Mouse (Mus musculus) heart, postnatal 10 days (tissue): Measurements from ENCODE around the gene Gk5. TPM values are rescaled to one million over a fixed set of nuclear protein-coding genes. Genes with fewer than 3 reads are reported as not detected.
"Not testable (repeated sequence)": the region's sequence is repeated elsewhere in the genome, so short reads cannot be mapped to it uniquely, and the experiment has no call there.

Experiments used
- DNase-seq, 2 experiments: peaks; one replicate each; pipeline ENCODE4 v3.0.0; 2021
- intact Hi-C: fragments of 180-260 bp; cut with DNase I; formaldehyde crosslinking; loops from one replicate; pipeline ENCODE4 v1.15.1; 2025
- total RNA-seq, 2 experiments: library from RNA; stranded (reverse); gene quantifications; 2 replicates each; pipeline ENCODE4 v1.2.3; 2021

The Gk5 gene
- 1 to 10 TPM; 5.8 to 6.3 TPM for total RNA-seq

DNA sequence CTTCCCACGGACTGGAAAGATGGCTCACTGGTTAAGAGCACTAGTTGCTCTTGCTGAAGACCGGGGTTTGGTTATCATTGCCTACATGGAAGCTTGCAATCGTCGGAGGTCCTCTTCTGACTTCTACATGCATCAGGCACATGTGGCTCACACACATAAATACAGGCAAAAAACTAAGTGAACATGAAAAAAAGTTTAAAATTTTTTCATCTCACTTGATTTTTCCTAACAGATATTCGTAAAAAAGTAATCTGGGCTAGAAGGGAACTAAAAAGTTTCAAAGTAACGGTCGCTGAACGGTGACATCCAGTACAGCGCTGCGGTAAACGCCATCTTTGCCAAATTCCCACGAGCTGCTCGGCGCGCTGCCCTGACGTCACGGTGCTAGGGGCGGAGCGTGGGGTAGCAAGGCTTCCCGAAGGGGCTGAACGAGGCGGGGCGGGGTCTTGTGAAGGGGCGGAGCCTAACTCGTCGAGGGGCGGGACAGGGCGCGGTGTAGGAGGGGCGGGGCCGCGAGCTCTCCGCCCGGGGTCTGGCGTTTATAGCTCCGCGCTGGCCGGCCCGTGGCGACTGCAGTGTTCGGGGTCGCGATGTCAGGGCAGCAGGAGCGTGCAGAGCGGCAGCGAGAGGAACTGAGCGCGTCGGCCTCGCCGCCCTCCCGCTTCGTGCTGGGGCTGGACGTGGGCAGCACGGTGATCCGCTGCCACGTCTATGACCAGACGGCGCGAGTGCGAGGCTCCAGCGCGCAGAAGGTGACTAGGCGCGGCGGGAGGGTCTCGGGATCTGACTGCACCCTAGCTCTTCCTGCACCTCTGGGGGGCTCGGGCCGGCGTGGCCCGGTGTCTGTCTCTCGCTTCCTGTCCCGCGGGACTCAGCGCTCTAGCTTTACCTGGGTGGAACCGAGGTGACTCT lies at the start of gene Gk5:
Gene Gk5, plus strand, starts transcription at position 502 of the 912 bp plus-strand sequence.
- peak; percentile 98 to 100 for DNase-seq
- intact Hi-C loops, result loop anchor here (2.0 to 5.0 kb wide), 2 partner anchors 78 to 164 kb away; partner anchors contain the start of genes Tfdp2 and Xrn1

DNA sequence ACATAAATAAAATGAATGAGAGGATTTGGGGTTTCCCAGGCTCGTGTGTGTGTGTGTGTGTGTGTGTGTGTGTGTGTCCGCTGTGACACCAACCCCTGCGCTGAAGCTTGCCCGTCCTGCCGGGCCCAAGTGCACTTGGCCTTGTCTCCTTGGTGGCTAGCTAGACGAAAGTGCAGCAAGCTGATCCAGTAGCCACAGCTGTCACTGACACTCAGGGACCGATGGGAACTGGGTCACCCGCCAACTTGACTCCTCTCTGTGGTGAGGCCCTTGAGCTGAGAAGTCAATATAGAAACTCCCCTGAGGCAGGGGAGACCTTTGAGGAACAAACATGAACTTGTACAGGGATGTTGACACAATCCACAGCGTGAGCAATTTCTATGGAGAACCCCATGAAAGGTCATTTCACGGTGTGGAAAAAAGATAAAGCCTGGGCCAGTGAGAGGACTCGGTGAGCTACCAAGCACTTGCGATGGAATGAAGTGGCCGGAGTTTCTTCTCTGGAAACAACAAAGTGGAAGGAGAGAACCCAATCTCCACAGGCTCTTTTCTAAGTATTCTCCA lies 40.3 kb upstream of the Gk5 start:
- no peak for DNase-seq
- intact Hi-C loops, result no loop called here

DNA sequence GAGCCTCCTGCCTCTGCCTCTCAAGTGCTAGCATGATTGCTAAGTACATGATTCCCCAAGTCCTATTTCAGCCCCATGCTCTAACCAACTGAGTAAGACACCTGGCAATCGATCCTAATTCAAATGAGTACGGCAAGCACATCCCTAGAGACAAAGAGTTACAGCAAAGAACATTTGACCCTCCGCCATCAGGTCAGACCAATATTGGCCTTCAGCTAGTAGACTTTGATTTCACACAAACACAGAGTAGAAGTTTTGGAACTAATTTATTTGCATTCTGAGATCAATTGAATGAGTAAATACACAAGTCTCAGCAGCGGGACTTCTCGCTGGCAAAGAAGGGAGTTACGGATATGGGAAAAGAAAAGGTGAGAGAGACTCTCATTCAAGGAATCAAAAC lies 33.9 kb upstream of the Gk5 start:
- no peak for DNase-seq
- intact Hi-C loops, result no loop called here

DNA sequence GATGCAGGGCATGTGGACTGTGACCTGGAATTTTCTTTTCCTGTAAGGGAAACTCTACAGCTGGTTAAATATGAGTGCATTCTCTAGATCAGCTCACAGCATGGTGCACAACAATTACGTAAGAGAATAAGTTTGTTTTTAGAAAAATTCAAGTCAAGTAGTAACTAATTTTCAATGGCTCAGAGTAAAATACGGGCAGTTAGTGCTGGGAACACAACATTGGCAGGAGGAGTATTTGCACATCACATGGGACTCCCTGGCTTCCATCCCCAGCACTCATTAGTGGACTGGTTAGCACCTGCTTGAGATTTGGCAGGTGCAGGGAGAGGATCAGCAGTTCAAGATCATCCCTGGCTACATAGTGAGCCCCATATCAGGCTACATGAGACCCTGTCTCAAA lies 31.5 kb upstream of the Gk5 start:
- DNase-seq, result no peak
- intact Hi-C loops, result no loop called here

DNA sequence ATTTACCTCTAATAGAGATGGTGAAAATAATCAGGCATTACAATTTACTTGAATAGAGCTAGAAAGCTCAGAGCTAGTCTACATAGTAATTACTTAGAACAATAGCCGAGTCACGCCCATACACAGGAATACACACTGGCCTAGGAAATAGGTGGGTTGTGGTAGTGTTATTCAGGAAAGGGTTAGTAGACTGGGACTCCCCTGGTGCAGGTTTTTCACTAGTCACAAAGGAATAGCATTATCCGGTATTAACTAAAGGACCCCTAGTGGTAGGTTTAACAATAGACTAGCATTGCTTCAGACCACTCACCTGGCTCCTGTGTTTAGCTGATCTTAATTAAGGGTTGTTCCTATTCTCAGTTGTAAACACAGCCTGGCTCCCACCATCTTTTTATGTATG lies 30.7 kb upstream of the Gk5 start:
- DNase-seq, intact Hi-C loops: not testable (repeated sequence)

DNA sequence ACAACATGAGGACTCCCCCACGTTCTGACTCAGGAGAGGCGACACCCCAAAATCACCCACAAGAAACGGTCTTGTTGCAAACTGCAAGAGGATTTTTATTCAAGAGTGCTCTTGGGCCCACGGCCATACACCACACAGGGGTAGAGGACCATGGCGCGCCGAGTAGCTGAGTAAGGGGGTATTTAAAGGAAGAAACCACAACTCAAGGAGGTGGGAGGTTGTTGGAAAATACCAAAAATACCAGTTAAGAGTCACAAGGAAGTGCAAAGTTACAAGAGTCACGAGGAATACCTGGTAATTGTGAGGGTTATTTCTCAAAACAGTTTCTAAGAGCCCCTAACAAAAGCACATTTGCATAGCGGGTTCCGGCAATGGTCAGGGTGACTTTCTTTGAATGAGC lies 26.5 kb upstream of the Gk5 start:
- intact Hi-C loops, DNase-seq: not testable (repeated sequence)

DNA sequence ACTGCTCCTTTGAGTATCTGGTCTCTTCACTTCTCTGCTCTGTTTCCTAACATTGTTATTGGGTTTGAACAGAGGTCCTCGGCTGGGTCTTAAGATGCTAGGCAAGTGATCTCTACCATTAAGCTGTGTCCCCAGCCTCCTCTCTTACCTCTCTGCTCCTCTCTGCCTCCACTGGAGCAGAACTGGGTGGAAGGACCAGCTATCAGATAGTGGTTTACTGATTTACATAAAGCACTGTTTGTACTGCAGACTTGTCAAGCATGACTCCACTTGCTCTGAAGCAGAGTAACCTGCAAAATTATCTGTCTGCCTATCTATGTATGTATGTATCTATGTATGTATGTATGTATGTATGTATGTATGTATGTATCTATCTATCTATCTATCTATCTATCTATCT lies 25.9 kb upstream of the Gk5 start:
- DNase-seq, result no peak
- intact Hi-C loops, result no loop called here

DNA sequence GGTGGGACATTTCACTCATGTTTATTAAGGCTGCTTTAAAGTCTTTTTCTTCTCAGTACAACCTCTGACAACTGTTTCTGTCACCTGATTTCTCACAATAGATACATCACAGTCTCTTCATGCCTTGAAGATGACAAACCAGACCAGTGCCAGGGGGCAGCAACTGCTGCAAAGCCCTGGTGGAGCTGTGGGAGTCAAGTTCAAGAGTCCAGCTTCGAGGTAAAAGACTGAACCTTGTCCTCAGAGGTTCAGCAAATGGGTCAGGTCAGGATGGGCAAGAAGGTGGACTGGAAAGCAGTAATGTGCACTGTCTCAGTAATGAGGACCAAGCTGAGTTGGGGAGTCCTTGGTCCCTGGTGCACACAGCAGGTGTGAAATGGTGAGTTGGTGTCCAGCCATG lies 24.8 kb upstream of the Gk5 start:
- intact Hi-C loops, result no loop called here
- no peak for DNase-seq

DNA sequence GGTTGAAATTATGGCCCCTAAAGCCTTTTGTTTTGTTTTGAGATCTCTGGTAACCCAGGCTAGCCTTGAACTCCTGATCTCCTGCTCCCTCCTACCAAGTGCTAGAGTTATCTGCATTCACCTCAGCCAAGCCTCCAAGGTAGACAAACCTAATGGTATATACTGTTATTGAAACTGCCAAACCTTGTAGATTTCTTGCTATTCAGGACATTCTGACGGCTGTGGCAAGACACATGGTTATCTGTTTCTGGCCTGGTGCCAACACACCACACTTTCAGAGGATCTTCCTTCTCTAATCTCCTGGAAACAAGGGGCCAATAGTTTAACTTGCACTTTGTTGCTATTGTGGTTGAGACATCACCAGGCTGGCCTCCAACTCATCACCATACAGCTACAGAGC lies 24.0 kb upstream of the Gk5 start:
- intact Hi-C loops, result no loop called here
- no peak for DNase-seq

DNA sequence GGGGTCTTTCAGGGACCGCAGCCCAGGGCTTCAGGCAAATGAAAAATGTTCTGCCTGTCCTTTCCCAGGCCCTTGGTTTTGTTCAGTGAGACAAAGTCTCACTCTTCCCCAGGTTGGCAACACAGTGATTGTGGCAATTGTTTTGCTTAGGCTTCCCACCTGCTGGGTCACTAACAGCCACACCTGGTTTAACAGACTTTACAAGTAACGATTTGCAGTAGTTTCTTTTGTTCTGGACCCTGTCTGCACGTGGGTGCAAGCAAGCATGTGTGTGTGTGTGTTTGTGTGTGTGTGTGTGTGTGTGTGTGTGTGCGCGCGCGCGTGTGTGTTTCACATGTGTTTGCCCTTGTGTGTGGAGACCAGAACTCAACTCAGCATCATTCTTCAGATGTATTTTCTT lies 16.3 kb upstream of the Gk5 start:
- no peak for DNase-seq
- intact Hi-C loops, result no loop called here

DNA sequence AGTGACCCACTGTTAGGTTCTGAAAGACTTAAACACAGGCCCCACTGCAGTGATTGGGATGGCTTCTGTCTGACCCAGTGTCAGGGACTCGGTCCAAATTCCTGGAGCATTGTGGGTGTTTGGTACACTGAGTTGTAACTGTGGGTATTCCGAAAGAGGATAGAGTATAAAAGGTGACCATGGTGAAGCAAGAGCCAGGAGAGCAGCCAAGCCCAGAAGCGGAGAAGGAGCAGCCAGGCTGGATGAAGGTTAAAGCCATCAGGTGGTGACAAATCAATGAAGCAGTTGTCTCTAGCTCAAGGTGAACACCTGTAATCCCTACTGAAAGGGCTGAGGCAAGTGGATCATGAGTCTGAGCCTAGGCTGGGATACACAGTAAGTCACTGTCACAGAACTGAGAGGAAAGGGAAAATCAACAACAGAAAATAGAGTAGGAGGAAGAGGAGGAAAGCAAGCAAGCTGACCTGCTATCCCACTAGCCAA lies 6.2 kb upstream of the Gk5 start:
- no peak for DNase-seq
- intact Hi-C loops, result no loop called here

DNA sequence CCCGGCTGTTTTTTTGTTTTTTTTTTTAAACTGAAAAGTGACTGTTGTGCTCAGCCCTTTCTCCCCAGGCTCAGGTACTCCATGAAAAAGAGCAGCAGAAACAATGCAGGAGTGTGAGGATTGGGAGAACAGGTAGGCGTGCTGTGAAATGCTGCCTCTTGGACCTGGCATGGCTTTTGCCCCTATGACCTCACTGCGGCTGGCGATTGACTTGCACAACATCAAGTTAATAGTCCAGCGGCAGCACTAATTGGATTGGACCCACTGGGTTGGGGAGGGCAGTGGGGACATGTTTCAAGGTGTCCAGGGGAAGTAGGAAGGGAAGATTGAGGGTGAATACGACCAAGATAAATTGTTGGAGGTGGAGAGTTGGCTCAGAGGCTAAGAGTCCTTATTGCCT lies 2.4 kb upstream of the Gk5 start:
- intact Hi-C loops, result loop anchor here (5.0 kb wide), 1 partner anchor 80 kb away; the partner anchor contains the start of gene Tfdp2
- DNase-seq, result no peak

DNA sequence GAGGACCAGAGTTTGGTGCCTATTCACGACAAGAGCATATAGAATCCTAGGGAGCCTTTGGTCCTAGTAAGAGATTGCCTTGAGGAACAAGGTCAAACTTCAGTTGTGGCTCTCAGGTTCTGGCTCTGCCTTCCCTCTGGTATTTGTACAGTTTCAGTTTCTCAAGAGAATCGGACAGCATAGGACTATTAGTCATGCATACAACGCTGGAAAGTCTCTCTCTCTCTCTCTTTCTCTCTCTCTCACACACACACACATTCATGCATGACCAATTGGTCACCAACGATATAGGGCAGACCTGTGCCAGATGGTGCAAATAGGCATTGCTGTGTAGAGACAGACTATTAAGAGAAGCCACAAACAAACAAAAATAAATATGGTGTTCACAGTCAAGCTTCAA lies 946 bp upstream of the Gk5 start:
- DNase-seq, result no peak
- intact Hi-C loops, result loop anchor here (2.0 to 5.0 kb wide), 2 partner anchors 79 to 163 kb away; partner anchors contain the start of genes Tfdp2 and Xrn1

DNA sequence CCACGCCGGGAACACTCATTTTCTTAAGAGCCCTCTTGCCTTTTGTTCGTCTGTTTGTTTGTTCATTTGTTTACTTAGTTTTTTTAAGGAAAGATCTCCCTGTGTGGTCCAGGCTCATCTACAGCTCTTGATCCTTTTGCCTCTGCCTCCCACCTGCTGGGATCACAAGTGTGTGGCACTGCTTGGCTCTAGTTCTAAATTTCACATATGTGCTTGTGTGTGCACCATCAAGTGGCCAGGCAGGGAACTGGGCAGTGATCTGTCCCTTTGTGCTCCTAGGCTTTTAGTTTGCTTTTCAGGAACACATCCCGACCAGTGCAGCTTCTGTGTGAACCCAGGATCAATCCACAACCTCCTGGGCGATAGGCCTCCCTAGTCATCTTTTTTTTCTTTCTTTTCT lies 8.8 kb downstream of the Gk5 start:
- intact Hi-C loops, result no loop called here

DNA sequence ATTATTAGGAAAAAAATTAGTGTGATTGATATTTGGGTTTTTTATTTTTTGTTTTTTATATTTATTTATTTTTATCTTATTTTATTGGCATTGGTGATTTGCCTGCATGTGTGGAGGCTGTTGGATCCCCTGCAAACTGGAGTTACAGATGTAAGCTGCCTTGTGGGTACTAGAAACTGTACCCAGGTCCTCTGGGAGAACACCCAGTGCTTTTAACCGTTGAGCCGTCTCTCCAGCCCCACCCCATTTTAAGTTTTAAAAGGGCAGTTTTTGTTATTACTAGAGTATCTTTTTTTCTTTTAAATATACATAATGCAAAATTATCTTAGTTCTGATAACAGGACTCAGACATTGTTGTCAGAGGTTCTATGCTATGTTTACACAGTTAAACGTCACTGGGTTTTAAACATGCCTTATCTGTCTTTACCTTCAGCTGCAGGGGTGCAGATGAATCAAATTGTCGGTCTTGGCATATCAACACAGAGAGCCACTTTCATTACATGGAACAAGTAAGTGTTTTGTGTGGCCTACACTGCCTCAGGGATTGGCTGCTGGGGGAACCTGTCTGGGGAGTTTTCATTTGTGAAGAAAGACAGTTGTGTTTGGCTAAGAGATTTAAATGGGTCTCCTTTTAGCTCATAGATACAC lies 13.9 kb downstream of the Gk5 start:
- no peak for DNase-seq
- intact Hi-C loops, result no loop called here

More for the DNA sequence above, 8.8 kb downstream of the Gk5 start:
- DNase-seq, result no peak

DNA sequence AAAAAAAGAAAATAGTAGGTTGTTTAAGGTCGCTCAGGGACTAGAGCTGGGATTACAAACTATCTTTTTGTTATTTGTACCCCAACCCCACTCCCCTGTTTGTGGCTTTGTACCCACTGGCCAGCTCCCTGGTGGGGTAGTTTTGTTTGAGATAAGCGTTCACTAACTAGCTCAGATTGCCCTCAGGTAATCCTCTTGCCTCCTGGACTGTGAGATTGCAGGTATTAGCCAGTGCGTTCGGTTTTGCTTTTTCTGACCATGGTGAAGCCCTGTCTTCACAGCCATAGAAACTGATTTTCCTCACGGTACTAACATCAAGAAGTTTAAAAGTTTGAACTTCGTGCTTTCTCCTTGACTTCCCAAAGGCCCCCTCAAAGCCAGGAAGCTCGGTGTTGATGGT lies 15.3 kb downstream of the Gk5 start:
- no peak for DNase-seq
- intact Hi-C loops, result no loop called here

DNA sequence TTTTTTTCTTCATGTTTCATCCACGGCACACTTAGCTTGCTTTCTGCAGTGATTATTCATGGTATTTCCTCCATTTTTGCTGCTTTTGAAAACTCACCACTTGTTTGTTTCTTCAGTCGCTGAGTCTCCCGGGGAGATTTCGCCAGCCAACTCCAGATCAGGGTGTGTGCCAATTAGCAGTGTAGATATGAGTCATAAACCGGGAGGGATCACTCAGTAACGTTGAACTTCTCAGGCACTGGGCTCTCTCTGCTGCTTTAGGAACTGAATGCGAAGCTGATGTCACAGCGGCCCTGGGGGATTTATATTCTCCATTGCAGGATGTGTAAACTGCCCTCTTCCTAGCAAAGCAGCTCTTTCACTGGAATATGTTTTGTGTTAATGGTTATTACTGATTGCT lies 15.8 kb downstream of the Gk5 start:
- peak; percentile 81 to 82 for DNase-seq
- intact Hi-C loops, result no loop called here

DNA sequence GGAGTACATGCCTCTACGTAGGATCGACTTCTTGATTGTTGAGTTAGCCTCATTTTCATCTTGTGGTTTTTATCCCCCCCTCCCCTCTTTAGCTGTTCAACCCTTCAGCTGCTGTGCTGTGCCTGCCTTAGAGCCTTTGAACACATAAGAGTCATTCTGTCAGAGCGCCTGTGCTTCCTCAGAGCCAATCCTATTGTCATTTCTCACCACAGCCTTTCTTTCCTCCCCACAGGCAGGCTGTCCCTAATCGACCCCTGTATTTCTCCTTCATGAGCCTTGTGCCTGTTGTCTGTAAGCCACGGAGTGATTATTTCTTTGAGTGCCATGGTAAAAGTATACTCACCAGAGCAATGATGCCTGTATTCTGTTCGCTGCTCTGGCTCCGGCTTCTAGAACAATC lies 16.3 kb downstream of the Gk5 start:
- intact Hi-C loops, result no loop called here
- peak in 1 of 2 experiments; percentile 40 for DNase-seq

DNA sequence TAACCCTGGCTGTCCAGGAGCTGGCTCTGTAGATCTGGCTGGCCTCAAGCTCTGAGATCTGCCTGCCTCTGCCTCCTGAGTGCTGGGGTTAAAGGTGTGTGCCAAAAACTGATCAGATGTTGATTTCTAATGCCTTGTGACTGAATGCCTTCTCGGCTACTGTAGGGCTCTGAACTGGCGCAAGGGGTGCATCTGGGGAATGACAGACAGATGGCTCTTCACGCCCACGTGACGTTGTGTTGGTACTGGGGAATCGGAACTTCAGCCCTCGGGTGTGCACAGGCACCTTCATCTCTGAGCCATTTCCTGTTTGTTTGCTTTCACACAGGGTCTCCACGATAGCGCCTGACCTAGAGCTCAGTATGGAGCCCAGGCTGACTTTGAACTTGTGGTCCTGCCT lies 19.8 kb downstream of the Gk5 start:
- DNase-seq, result no peak
- intact Hi-C loops, result no loop called here

DNA sequence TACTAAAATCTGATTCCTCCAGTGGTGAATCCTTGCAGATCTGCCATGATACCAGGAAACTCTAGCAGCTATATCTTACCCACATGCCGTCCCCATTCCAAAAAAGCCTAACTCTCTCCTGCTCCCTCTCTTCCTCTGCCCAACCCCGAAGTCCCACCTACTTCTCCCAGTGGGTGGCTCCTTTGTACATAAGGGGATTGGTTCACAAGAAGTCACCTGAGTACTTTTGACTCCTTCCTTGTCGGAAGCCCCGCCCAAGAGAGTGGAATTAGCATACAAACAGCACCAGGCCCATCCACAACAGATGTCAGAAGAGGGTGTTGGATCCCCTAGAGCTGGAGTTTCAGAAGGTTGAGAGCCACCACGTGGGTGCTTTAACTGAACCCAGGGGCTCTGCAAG lies 20.7 kb downstream of the Gk5 start:
- intact Hi-C loops, result no loop called here
- no peak for DNase-seq

DNA sequence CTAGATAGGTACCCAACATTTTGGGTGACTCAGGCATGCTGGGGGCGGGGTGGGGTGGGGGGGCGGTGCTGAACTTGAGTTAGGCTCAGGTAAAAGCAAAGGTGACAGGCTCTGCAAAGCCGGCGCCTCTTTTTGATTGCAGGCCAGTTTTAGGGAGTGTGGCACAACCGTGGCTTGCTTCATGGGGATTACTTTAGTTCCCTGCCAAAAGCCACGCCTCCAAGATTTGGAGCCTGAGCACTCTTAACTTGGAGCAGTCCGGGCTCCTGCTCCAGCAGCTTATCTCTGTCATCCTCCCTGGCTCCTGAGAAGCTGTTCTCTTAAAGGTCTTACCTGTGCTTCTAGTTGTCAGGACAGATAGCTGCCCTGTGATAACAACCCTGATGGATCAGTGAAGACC lies 21.8 kb downstream of the Gk5 start:
- peak in 1 of 2 experiments; percentile 32 for DNase-seq
- intact Hi-C loops, result no loop called here
